Mouse (Mus musculus): ENCODE results near the gene Cerk. TPM values are rescaled to one million over a fixed set of nuclear protein-coding genes. Genes with fewer than 3 reads are reported as not detected.
"Not testable (repeated sequence)": the region's sequence is repeated elsewhere in the genome, so short reads cannot be mapped to it uniquely, and the experiment has no call there.

Gene Cerk
- polyA plus RNA-seq, 1 experiment from 2014 or later: 9.4 TPM

DNA sequence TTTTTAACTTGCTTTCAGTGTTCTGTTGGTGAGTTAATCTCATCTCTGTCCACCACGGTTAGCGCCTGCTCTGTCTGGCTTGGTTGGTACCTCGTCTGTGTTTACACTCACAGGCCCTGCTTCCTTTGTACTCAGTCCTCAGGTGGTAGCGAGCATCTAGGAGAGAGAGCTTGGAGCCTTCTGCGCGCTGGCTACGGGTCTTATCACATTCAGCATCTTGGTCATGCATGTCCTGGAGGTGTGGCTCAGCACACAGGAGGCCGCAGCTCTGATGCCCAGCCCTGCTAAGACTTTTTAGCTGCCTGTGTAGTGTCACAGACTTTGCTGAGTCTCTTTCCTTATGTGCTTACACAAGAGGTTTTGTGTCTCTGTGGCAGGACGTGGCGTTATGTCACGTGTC lies 43.7 kb upstream of the Cerk start:
- no peak overlapping the region for H3K9ac ChIP-seq (ENCODE audit: low read depth, low read length)
- no peak for TF ChIP-seq CTCF (IDR thresholded peaks at IDR 0.05; ENCODE audit: low read depth)
- H3K4me2 ChIP-seq (ENCODE audit: low read length): no peak overlapping the region
- H3K4me3 ChIP-seq (replicated peaks; ENCODE audit: low read depth, low read length): no peak overlapping the region
- H3K9me3 ChIP-seq (replicated peaks; ENCODE audit: low read length): no peaks in the 10 kb centered on the region
- H3K4me1 ChIP-seq (replicated peaks; ENCODE audit: insufficient read depth, low read length): no peaks in the 10 kb centered on the region
- ATAC-seq (replicated peaks; ENCODE audit: low FRiP score, low read depth) (no peak), DNase-seq (ENCODE audit: low spot score) (no peak)
- 0 out of 2 replicates have a peak, but pooled peaks cover 2% of the 10 kb centered on the region for H3K36me3 ChIP-seq (ENCODE audit: insufficient read depth, low read length)
- H3K27me3 ChIP-seq (ENCODE audit: insufficient read depth, low read length): no peaks in the 10 kb centered on the region
- 71% methylated on average over 11 of the region's 11 CpGs for WGBS
- no peak overlapping the region for H3K27ac ChIP-seq

DNA sequence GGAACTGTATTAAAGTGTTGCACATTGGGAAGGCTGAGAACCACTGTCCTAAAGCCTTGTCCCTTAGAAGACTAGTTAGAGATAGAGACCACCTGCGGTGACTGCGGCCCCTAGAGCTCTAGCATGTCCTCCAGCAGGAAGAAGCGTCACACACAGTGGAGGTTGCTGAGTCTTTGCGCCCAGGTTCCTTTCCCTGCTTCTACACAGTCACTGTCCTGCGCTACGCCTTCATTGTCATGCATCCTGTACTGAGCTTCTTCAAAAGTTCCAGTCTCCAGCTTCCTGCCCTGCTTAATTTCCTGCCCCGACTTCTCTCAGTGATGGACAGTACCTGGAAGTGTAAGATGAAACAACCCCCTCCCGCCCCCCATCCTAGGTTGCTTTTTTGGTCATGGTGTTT lies 43.1 kb upstream of the Cerk start:
- WGBS: 79% methylated on average over 8 of the region's 8 CpGs
- H3K27me3 ChIP-seq (ENCODE audit: insufficient read depth, low read length): no peaks in the 10 kb centered on the region
- H3K4me1 ChIP-seq (replicated peaks; ENCODE audit: insufficient read depth, low read length): no peaks in the 10 kb centered on the region
- H3K27ac ChIP-seq: no peak overlapping the region
- no peak for TF ChIP-seq CTCF (IDR thresholded peaks at IDR 0.05; ENCODE audit: low read depth)
- H3K9me3 ChIP-seq (replicated peaks; ENCODE audit: low read length): no peaks in the 10 kb centered on the region
- H3K36me3 ChIP-seq (ENCODE audit: insufficient read depth, low read length): 0 out of 2 replicates have a peak, but pooled peaks cover under 1% of the 10 kb centered on the region
- no peak for ATAC-seq (replicated peaks; ENCODE audit: low FRiP score, low read depth)
- DNase-seq (ENCODE audit: low spot score): no peak
- H3K4me2 ChIP-seq (ENCODE audit: low read length): no peak overlapping the region
- no peak overlapping the region for H3K4me3 ChIP-seq (replicated peaks; ENCODE audit: low read depth, low read length)
- no peak overlapping the region for H3K9ac ChIP-seq (ENCODE audit: low read depth, low read length)

- no peak for ATAC-seq (replicated peaks; ENCODE audit: low FRiP score, low read depth)
- H3K9ac ChIP-seq (ENCODE audit: low read depth, low read length): no peak overlapping the region
- H3K9me3 ChIP-seq (replicated peaks; ENCODE audit: low read length): no peaks in the 10 kb centered on the region
- no peak overlapping the region for H3K4me2 ChIP-seq (ENCODE audit: low read length)
- peak; percentile 81 for TF ChIP-seq CTCF (IDR thresholded peaks at IDR 0.05; ENCODE audit: low read depth)
- H3K4me3 ChIP-seq (replicated peaks; ENCODE audit: low read depth, low read length): no peak overlapping the region
- peak; percentile 82 for DNase-seq (ENCODE audit: low spot score)
- no peaks in the 10 kb centered on the region for H3K4me1 ChIP-seq (replicated peaks; ENCODE audit: insufficient read depth, low read length)
- no peaks in the 10 kb centered on the region for H3K27me3 ChIP-seq (ENCODE audit: insufficient read depth, low read length)
- WGBS: 38% methylated on average over 3 of the region's 3 CpGs
- H3K27ac ChIP-seq: no peak overlapping the region
- H3K36me3 ChIP-seq (ENCODE audit: insufficient read depth, low read length): no peaks in the 10 kb centered on the region
These were observed 42.2 kb upstream of the Cerk start for GRCm38 (mm10) chr15:86228186-86228585.

DNA sequence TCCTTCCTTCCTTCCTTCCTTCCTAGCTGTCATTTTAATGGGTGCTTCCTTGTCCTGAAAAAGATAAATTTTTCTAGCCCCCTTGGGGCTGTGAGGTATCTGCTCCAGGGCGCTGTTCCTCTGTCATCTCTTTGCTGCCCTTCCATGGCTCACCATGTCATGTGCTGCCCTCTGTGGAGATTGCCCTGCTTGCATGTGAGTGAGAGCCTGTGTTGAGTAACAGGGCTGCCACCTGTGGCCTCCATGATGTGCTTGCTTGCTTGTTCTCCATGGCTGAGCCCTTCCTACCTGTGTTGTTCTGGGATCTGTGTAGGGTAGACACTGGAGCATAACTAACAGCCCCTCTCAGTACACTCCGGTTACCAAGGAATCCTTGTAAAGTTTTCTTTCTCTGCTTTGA lies 41.0 kb upstream of the Cerk start:
- DNase-seq (ENCODE audit: low spot score) (no peak), ATAC-seq (replicated peaks; ENCODE audit: low FRiP score, low read depth) (no peak)
- Histone ChIP-seq H3K4me1 (replicated peaks; ENCODE audit: insufficient read depth, low read length) (no peaks in the 10 kb centered on the region), H3K27ac (no peak overlapping the region), H3K27me3 (ENCODE audit: insufficient read depth, low read length) (no peaks in the 10 kb centered on the region), H3K4me3 (replicated peaks; ENCODE audit: low read depth, low read length) (no peak overlapping the region), H3K9me3 (replicated peaks; ENCODE audit: low read length) (no peaks in the 10 kb centered on the region), H3K9ac (ENCODE audit: low read depth, low read length) (no peak overlapping the region), H3K4me2 (ENCODE audit: low read length) (no peak overlapping the region), H3K36me3 (ENCODE audit: insufficient read depth, low read length) (no peaks in the 10 kb centered on the region)
- peak; percentile 25; the same call in 1 of the 2 replicates for TF ChIP-seq CTCF (IDR thresholded peaks at IDR 0.05; ENCODE audit: low read depth)
- WGBS: 68% methylated on average over 2 of the region's 2 CpGs

DNA sequence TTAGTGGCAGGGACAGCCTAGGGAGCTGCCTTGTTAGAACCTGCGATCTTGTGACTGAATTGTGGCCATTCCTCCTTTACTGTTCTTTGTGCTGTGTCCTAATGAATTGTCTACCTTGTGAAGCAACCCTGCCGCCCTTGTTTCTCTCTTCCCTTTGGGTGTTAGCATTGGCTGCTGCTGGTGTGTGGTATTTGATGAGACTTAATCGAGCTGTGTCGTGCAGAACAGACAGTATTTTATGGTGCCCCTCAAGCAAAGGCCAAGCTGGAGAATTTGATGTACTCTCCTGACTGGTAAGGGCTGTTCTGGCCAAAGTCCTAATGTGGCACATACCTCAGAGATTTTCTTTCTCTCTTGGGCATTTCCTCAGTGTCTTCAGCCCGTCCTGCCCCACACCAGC lies 40.3 kb upstream of the Cerk start:
- Histone ChIP-seq H3K4me3 (replicated peaks; ENCODE audit: low read depth, low read length) (no peak overlapping the region), H3K27me3 (ENCODE audit: insufficient read depth, low read length) (no peaks in the 10 kb centered on the region), H3K9me3 (replicated peaks; ENCODE audit: low read length) (no peaks in the 10 kb centered on the region), H3K9ac (ENCODE audit: low read depth, low read length) (no peak overlapping the region), H3K27ac (no peak overlapping the region), H3K4me2 (ENCODE audit: low read length) (no peak overlapping the region), H3K4me1 (replicated peaks; ENCODE audit: insufficient read depth, low read length) (no peaks in the 10 kb centered on the region), H3K36me3 (ENCODE audit: insufficient read depth, low read length) (no peaks in the 10 kb centered on the region)
- TF ChIP-seq CTCF (IDR thresholded peaks at IDR 0.05; ENCODE audit: low read depth): no peak
- DNase-seq (ENCODE audit: low spot score) (no peak), ATAC-seq (replicated peaks; ENCODE audit: low FRiP score, low read depth) (no peak)
- WGBS: 75% methylated on average over 5 of the region's 5 CpGs

DNA sequence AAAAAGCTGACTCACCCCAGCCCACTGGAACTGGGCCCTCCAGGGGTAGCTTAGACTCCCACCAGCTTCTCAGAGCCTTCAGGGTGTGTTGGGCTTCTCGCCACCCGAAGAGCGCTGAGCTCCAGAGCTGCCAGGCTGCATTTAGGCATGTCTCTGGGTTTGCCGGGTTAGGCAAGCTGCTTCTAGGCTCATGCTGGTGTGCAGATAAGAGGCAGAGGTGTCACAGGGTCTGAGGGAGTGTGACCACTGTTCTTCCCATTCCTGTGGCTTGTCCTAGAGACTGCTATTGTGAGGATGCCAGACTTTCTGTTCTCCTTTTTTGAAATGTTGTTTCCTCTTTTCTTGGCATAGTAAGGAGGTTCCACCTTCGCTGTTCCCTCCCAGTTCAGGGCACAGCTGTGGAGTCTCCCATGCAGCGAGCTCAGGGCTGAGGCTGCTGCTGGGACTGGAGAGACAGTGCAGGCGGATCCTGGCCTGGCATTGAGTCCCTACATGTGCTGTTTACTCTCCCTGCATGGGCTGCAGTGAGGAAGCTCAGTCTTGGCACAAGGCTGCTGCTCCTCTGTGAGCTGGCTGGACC lies 39.1 kb upstream of the Cerk start:
- H3K4me2 ChIP-seq (ENCODE audit: low read length): no peak overlapping the region
- H3K4me3 ChIP-seq (replicated peaks; ENCODE audit: low read depth, low read length): no peak overlapping the region
- H3K27me3 ChIP-seq (ENCODE audit: insufficient read depth, low read length): no peaks in the 10 kb centered on the region
- H3K9ac ChIP-seq (ENCODE audit: low read depth, low read length): no peak overlapping the region
- ATAC-seq (replicated peaks; ENCODE audit: low FRiP score, low read depth) (no peak), DNase-seq (ENCODE audit: low spot score) (no peak)
- peaks cover 10% of the 10 kb centered on the region; the same call in 1 of the 2 replicates for H3K4me1 ChIP-seq (replicated peaks; ENCODE audit: insufficient read depth, low read length)
- WGBS: 92% methylated on average over 7 of the region's 7 CpGs
- no peaks in the 10 kb centered on the region for H3K36me3 ChIP-seq (ENCODE audit: insufficient read depth, low read length)
- no peak overlapping the region for H3K27ac ChIP-seq
- H3K9me3 ChIP-seq (replicated peaks; ENCODE audit: low read length): no peaks in the 10 kb centered on the region
- no peak for TF ChIP-seq CTCF (IDR thresholded peaks at IDR 0.05; ENCODE audit: low read depth)

DNA sequence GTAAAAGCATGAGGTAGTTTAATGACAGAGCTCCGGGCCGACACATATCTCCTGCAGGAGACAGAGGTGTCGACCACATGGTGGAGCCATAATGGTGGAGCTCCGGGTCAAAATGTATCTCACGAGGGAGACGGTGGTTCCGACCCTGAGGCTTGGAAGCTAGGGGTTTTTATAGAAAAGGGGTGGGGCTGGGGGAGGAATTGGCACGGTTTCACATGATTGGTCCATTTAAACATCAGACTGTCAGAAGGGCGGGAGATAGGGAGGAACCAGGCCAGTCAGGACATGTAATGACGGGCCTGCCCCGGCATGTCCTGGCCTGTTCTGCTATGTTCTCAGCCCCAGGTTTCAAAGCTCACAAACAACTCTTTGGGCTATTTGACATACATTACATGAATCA lies 36.0 kb upstream of the Cerk start:
- H3K4me3 ChIP-seq (replicated peaks; ENCODE audit: low read depth, low read length); ATAC-seq (replicated peaks; ENCODE audit: low FRiP score, low read depth); H3K36me3 ChIP-seq (ENCODE audit: insufficient read depth, low read length); H3K9me3 ChIP-seq (replicated peaks; ENCODE audit: low read length); H3K9ac ChIP-seq (ENCODE audit: low read depth, low read length); H3K27me3 ChIP-seq (ENCODE audit: insufficient read depth, low read length); H3K27ac ChIP-seq; DNase-seq (ENCODE audit: low spot score); H3K4me2 ChIP-seq (ENCODE audit: low read length): not testable (repeated sequence)
- peaks cover 15% of the 10 kb centered on the region; the same call in 1 of the 2 replicates for H3K4me1 ChIP-seq (replicated peaks; ENCODE audit: insufficient read depth, low read length)
- 81% methylated on average over 11 of the region's 11 CpGs for WGBS

Data from kidney, postnatal 0 days (tissue).